Mouse (Mus musculus) lung, adult 2 months (tissue): ENCODE measurements around the gene Prkca.

Source experiments
- CTCF ChIP-seq: fragments of 200-500 bp; IDR thresholded peaks from 2 replicates; pipeline ENCODE4 v1.5.1; 2011; ENCODE audit warnings: mild to moderate bottlenecking, low read length, control low read depth; ENCODE audit not compliant: insufficient read depth
- POLR2A ChIP-seq: fragments of 200-500 bp; IDR thresholded peaks from 2 replicates; pipeline ENCODE4 v1.6.1; 2011; ENCODE audit warnings: low read depth, mild to moderate bottlenecking, control low read depth, low read length, borderline replicate concordance; ENCODE audit errors: extremely low read depth

GRCm38 (mm10) chr11:108356020-108356419 is 12.3 kb upstream of the Prkca start:
- TF ChIP-seq POLR2A (no peak), CTCF (no peak)
